Mouse (Mus musculus) liver, postnatal 0 days (tissue): ENCODE data around the gene Fgd6.

Source experiments
- CTCF ChIP-seq: sonication (generic); IDR thresholded peaks from 2 replicates; pipeline ENCODE4 v1.5.1; 2016; ENCODE audit warnings: antibody characterized with exemption, low read depth
- EP300 ChIP-seq: IDR thresholded peaks from 2 replicates; pipeline ENCODE4 v1.6.1; 2016; ENCODE audit warnings: antibody characterized with exemption, low read depth, mild to moderate bottlenecking

GRCm38 (mm10) chr10:94172137-94172536 is 136.3 kb downstream of the Fgd6 start:
- TF ChIP-seq CTCF (no peak), EP300 (no peak)
